ENCODE assay signal across 12 mouse cellular contexts in genomic region chr7:73327193-73327592, GRCm38 (mm10). TPM values are rescaled to one million over a fixed set of nuclear protein-coding genes. Genes with fewer than 3 reads are reported as not detected.
DNase-seq lines count a peak whose midpoint lies in the region; ATAC-seq and TF ChIP-seq lines count a peak whose summit lies in the region.
"Had no signal": no experiment of that assay in that cellular context is flagged by ENCODE, and none has a peak within 500 bp of the region (broad histone marks: within the 10 kb centered on the region; RNA-seq: fewer than 3 reads in every experiment).

No protein-coding gene starts in this region.

- WGBS in heart, adult 2 months = 43% methylated on average over 8 of the region's 8 CpGs
- 58% methylated on average over 8 of the region's 8 CpGs for WGBS in heart, embryonic 12.5 days
- WGBS in lung, postnatal 0 days = 51% methylated on average over 8 of the region's 8 CpGs
- 44% methylated on average over 8 of the region's 8 CpGs for WGBS in stomach, embryonic 16.5 days
- WGBS in midbrain, embryonic 10.5 days = 86% methylated on average over 8 of the region's 8 CpGs

- H3K27me3 ChIP-seq in heart, adult 2 months (ENCODE audit: control insufficient read depth, insufficient read depth, low read length) = no peaks in the 10 kb centered on the region
- H3K27me3 ChIP-seq in heart, embryonic 12.5 days (replicated peaks) = peaks cover 13% of the 10 kb centered on the region; the same call in 1 of the 2 replicates
- no peaks in the 10 kb centered on the region for H3K27me3 ChIP-seq in lung, postnatal 0 days (replicated peaks; ENCODE audit: insufficient read depth, low read length)
- H3K27me3 ChIP-seq in stomach, embryonic 16.5 days (ENCODE audit: control insufficient read depth, insufficient read depth, low read length) = no peaks in the 10 kb centered on the region
- no peaks in the 10 kb centered on the region for H3K27me3 ChIP-seq in midbrain, embryonic 10.5 days (ENCODE audit: low read depth, poor library complexity, severe bottlenecking)
- H3K27me3 ChIP-seq: liver, embryonic 13.5 days had no signal

- no peaks in the 10 kb centered on the region for H3K9me3 ChIP-seq in heart, embryonic 12.5 days (replicated peaks)
- H3K9me3 ChIP-seq in lung, postnatal 0 days (ENCODE audit: low read length) = no peaks in the 10 kb centered on the region
- H3K9me3 ChIP-seq in stomach, embryonic 16.5 days (replicated peaks; ENCODE audit: control insufficient read depth, low read length) = no peaks in the 10 kb centered on the region
- peaks cover 10% of the 10 kb centered on the region for H3K9me3 ChIP-seq in midbrain, embryonic 10.5 days (replicated peaks)
- H3K9me3 ChIP-seq: liver, embryonic 13.5 days had no signal

- DNase-seq in heart, adult 2 months = peak; percentile 57 to 69
- DNase-seq in lung, postnatal 0 days (ENCODE audit: low spot score) = peak; percentile 73
- DNase-seq in lung, adult 18-20 months = no peak
- peak; percentile 27 for DNase-seq in heart, postnatal 25 days (ENCODE audit: low spot score)
- DNase-seq in left cerebral cortex, adult 18-20 months (ENCODE audit: low spot score in 2 of 2) = no peak
- no peak for DNase-seq in midbrain, embryonic 10.5 days (ENCODE audit: low spot score)
- DNase-seq: adrenal gland, postnatal 36 days; B cell, adult 2 months; liver, embryonic 13.5 days; retina, postnatal 1 day had no signal

- no peak overlapping the region for H3K9ac ChIP-seq in heart, adult 2 months (ENCODE audit: low read depth, low read length)
- no peak overlapping the region for H3K9ac ChIP-seq in heart, embryonic 12.5 days
- no peak overlapping the region for H3K9ac ChIP-seq in lung, postnatal 0 days (replicated peaks; ENCODE audit: low read depth)
- H3K9ac ChIP-seq in stomach, embryonic 16.5 days (ENCODE audit: low read length) = no peak overlapping the region
- H3K9ac ChIP-seq: liver, embryonic 13.5 days had no signal

- ATAC-seq in heart, embryonic 12.5 days (ENCODE audit: insufficient number of reproducible peaks, low FRiP score) = no peak
- ATAC-seq in lung, postnatal 0 days = peak; percentile 63
- peak; percentile 61; the same call in 1 of the 2 replicates for ATAC-seq in stomach, embryonic 16.5 days (ENCODE audit: insufficient read depth, low FRiP score)

- no peak overlapping the region for H3K4me3 ChIP-seq in heart, adult 2 months
- H3K4me3 ChIP-seq in heart, embryonic 12.5 days = no peak overlapping the region
- no peak overlapping the region for H3K4me3 ChIP-seq in lung, postnatal 0 days (ENCODE audit: low read depth, low read length)
- H3K4me3 ChIP-seq in stomach, embryonic 16.5 days (replicated peaks; ENCODE audit: low read length) = no peak overlapping the region
- H3K4me3 ChIP-seq in midbrain, embryonic 10.5 days = no peak overlapping the region
- H3K4me3 ChIP-seq: liver, embryonic 13.5 days had no signal

- peak; percentile 37; the same call in 1 of the 2 replicates for TF ChIP-seq POLR2A in heart, adult 2 months (IDR thresholded peaks at IDR 0.05; ENCODE audit: insufficient read depth, low read depth, low read length)

- no peak overlapping the region for H3K4me2 ChIP-seq in heart, embryonic 12.5 days
- H3K4me2 ChIP-seq in lung, postnatal 0 days (replicated peaks; ENCODE audit: low read depth, low read length) = no peak overlapping the region
- H3K4me2 ChIP-seq in stomach, embryonic 16.5 days (ENCODE audit: low read depth, low read length) = no peak overlapping the region
- H3K4me2 ChIP-seq: liver, embryonic 13.5 days had no signal

- peaks cover 11% of the 10 kb centered on the region for H3K4me1 ChIP-seq in heart, adult 2 months (ENCODE audit: control insufficient read depth, insufficient read depth, low read length)
- peaks cover 33% of the 10 kb centered on the region for H3K4me1 ChIP-seq in heart, embryonic 12.5 days (replicated peaks)
- no peaks in the 10 kb centered on the region for H3K4me1 ChIP-seq in lung, postnatal 0 days (ENCODE audit: insufficient read depth, low read depth, low read length)
- peaks cover 49% of the 10 kb centered on the region for H3K4me1 ChIP-seq in stomach, embryonic 16.5 days (ENCODE audit: control insufficient read depth, insufficient read depth, low read length)
- peaks cover 33% of the 10 kb centered on the region for H3K4me1 ChIP-seq in midbrain, embryonic 10.5 days
- H3K4me1 ChIP-seq: liver, embryonic 13.5 days had no signal

- no peaks in the 10 kb centered on the region for H3K79me2 ChIP-seq in heart, adult 2 months (replicated peaks; ENCODE audit: control insufficient read depth, insufficient read depth, low read length)

- intact Hi-C loops in heart, adult 2 months (cut with DNase I) = loop anchor here (2.0 kb wide), 2 partner anchors 28 to 52 kb away; no protein-coding TSS in a partner anchor
- intact Hi-C loops in heart, postnatal 25 days (cut with DNase I) = no loop called here

- no peak for TF ChIP-seq CTCF in heart, adult 2 months (IDR thresholded peaks at IDR 0.05)
- TF ChIP-seq CTCF in lung, postnatal 0 days (IDR thresholded peaks at IDR 0.05) = no peak

- TF ChIP-seq EP300 in heart, adult 2 months (IDR thresholded peaks at IDR 0.05; ENCODE audit: insufficient read depth, low read depth, low read length) = no peak
- TF ChIP-seq EP300 in lung, postnatal 0 days (IDR thresholded peaks at IDR 0.05) = no peak

- peak overlapping the region; percentile 54 for H3K27ac ChIP-seq in heart, adult 2 months
- no peak overlapping the region for H3K27ac ChIP-seq in heart, embryonic 12.5 days (ENCODE audit: poor library complexity, severe bottlenecking)
- H3K27ac ChIP-seq in lung, postnatal 0 days (ENCODE audit: low read length) = no peak overlapping the region
- peak overlapping the region; percentile 91 for H3K27ac ChIP-seq in stomach, embryonic 16.5 days (ENCODE audit: low read length)
- no peak overlapping the region for H3K27ac ChIP-seq in midbrain, embryonic 10.5 days (replicated peaks)
- H3K27ac ChIP-seq: liver, embryonic 13.5 days had no signal

- peaks cover 4% of the 10 kb centered on the region; the same call in 1 of the 2 replicates for H3K36me3 ChIP-seq in heart, adult 2 months (ENCODE audit: control insufficient read depth, insufficient read depth, low read length)
- H3K36me3 ChIP-seq in heart, embryonic 12.5 days = no peaks in the 10 kb centered on the region
- H3K36me3 ChIP-seq in lung, postnatal 0 days (ENCODE audit: insufficient read depth, low read length) = no peaks in the 10 kb centered on the region
- H3K36me3 ChIP-seq in stomach, embryonic 16.5 days (ENCODE audit: control insufficient read depth, insufficient read depth, low read length) = no peaks in the 10 kb centered on the region
- 0 out of 2 replicates have a peak, but pooled peaks cover 2% of the 10 kb centered on the region for H3K36me3 ChIP-seq in midbrain, embryonic 10.5 days
- H3K36me3 ChIP-seq: liver, embryonic 13.5 days had no signal

RNA-seq across cellular contexts. Expression of gene Rgma, which starts 48.1 kb away (rescaled TPM):
- 10 to 100 TPM; 54.6 to 83.7 TPM for total RNA-seq in heart, adult 2 months (2021)
- polyA plus RNA-seq in heart, adult 2 months (2012; rRNA removed) = 27.4 and 28.7 TPM in 2 replicates
- polyA plus RNA-seq in heart, embryonic 12.5 days (2016; fragmentation: Nextera tagmentation; extraction: Ambion mirVana) = 3.5 and 3.7 TPM in 2 replicates
- polyA plus RNA-seq in lung, postnatal 0 days (2015; fragmentation: Nextera tagmentation; extraction: Ambion mirVana) = 4.8 and 5.9 TPM in 2 replicates
- 10 to 100 TPM; 61.2 to 72.2 TPM for total RNA-seq in heart, postnatal 25 days (2021)
- 10.7 and 11.7 TPM in 2 replicates for polyA plus RNA-seq in stomach, embryonic 16.5 days (2015; fragmentation: Nextera tagmentation; extraction: Ambion mirVana)
- total RNA-seq in left cerebral cortex, adult 18-20 months (2021) = 10 to 100 TPM; 51.3 to 55.2 TPM
- 51.2 and 65.4 TPM in 2 replicates for polyA plus RNA-seq in midbrain, embryonic 10.5 days (2016; fragmentation: Nextera tagmentation; extraction: Ambion mirVana)

Comparison
In these comparisons a context has a peak if more than half of its experiments do, and no peak if none do; other contexts are left out.
1. DNase-seq: peak in heart, adult 2 months (2 of 2), lung, postnatal 0 days (single experiment) and heart, postnatal 25 days (single experiment); none in lung, adult 18-20 months (0 of 2), left cerebral cortex, adult 18-20 months (0 of 2) and midbrain, embryonic 10.5 days (single experiment).
2. H3K27ac ChIP-seq: peak in heart, adult 2 months (single experiment) and stomach, embryonic 16.5 days (single experiment); none in heart, embryonic 12.5 days (single experiment), lung, postnatal 0 days (single experiment) and midbrain, embryonic 10.5 days (single experiment).